Mouse (Mus musculus) T-helper 1 cell (primary cell): ENCODE results near the gene Fam219b.

Experiments
- in situ Hi-C: fragments of 300-600 bp; cut with MboI, MseI; formaldehyde crosslinking; loops from one replicate; pipeline ENCODE4 v1.15.1; 2025; ENCODE audit warnings: high pct_unique_total_duplicates

Gene Fam219b

GRCm38 (mm10) chr9:57523754-57524153, 13.6 kb upstream of the Fam219b start:
- in situ Hi-C loops, result loop anchor here (5.0 kb wide), 1 partner anchor 41 kb away; no protein-coding TSS in a partner anchor

GRCm38 (mm10) chr9:57524439-57524838, 12.9 kb upstream of the Fam219b start:
- in situ Hi-C loops, result loop anchor here (5.0 kb wide), 1 partner anchor 42 kb away; no protein-coding TSS in a partner anchor

- in situ Hi-C loops, result no loop called here
These were observed 11.8 kb upstream of the Fam219b start for GRCm38 (mm10) chr9:57525516-57525915.

- in situ Hi-C loops, result no loop called here
These were observed 10.9 kb upstream of the Fam219b start for GRCm38 (mm10) chr9:57526435-57526834.

- in situ Hi-C loops, result no loop called here
These were observed 5.4 kb upstream of the Fam219b start for GRCm38 (mm10) chr9:57531946-57532345.

- in situ Hi-C loops, result no loop called here
These were observed 966 bp upstream of the Fam219b start for GRCm38 (mm10) chr9:57536362-57536761.

GRCm38 (mm10) chr9:57537728-57538181, 427 bp downstream of the Fam219b start:
- in situ Hi-C loops, result no loop called here

- in situ Hi-C loops, result no loop called here
These were observed 2.2 kb downstream of the Fam219b start for GRCm38 (mm10) chr9:57539550-57539949.

- in situ Hi-C loops, result no loop called here
These were observed 4.0 kb downstream of the Fam219b start for GRCm38 (mm10) chr9:57541312-57541711.

- in situ Hi-C loops, result no loop called here
These were observed 6.6 kb downstream of the Fam219b start for GRCm38 (mm10) chr9:57543951-57544350.

GRCm38 (mm10) chr9:57547287-57547686, 10.0 kb downstream of the Fam219b start:
- in situ Hi-C loops, result no loop called here

GRCm38 (mm10) chr9:57547869-57548268, 10.5 kb downstream of the Fam219b start:
- in situ Hi-C loops, result no loop called here

- in situ Hi-C loops, result no loop called here
These were observed 11.9 kb downstream of the Fam219b start for GRCm38 (mm10) chr9:57549186-57549585.

- in situ Hi-C loops, result loop anchor here (5.0 kb wide), 1 partner anchor 92 kb away; no protein-coding TSS in a partner anchor
These were observed 13.0 kb downstream of the Fam219b start for GRCm38 (mm10) chr9:57550126-57550862.

- in situ Hi-C loops, result loop anchor here (5.0 kb wide), 1 partner anchor 90 kb away; no protein-coding TSS in a partner anchor
These were observed 15.0 kb downstream of the Fam219b start, which contains the start of gene Mpi for GRCm38 (mm10) chr9:57552139-57552887. TSS of gene Mpi (minus strand) at chr9:57552763.

- in situ Hi-C loops, result loop anchor here (5.0 kb wide), 1 partner anchor 89 kb away; no protein-coding TSS in a partner anchor
These were observed 15.8 kb downstream of the Fam219b start for GRCm38 (mm10) chr9:57553119-57553518.

- in situ Hi-C loops, result loop anchor here (5.0 kb wide), 1 partner anchor 88 kb away; no protein-coding TSS in a partner anchor
These were observed 17.4 kb downstream of the Fam219b start for GRCm38 (mm10) chr9:57554753-57555152.

GRCm38 (mm10) chr9:57557215-57557614, 19.9 kb downstream of the Fam219b start:
- in situ Hi-C loops, result no loop called here

- in situ Hi-C loops, result no loop called here
These were observed 21.3 kb downstream of the Fam219b start for GRCm38 (mm10) chr9:57558625-57559024.

GRCm38 (mm10) chr9:57559568-57559967, 22.2 kb downstream of the Fam219b start:
- in situ Hi-C loops, result no loop called here

- in situ Hi-C loops, result no loop called here
These were observed 22.9 kb downstream of the Fam219b start for GRCm38 (mm10) chr9:57560263-57560662.
